Mouse (Mus musculus) natural killer cell, adult 2 months (primary cell): ENCODE results near the gene Sptlc3.

Source experiments
- DNase-seq, 2 experiments: peaks; one replicate each; pipeline ENCODE4 v3.0.0; 2022; ENCODE audit warnings: low spot score in 2 of 2

Sptlc3 gene

DNA sequence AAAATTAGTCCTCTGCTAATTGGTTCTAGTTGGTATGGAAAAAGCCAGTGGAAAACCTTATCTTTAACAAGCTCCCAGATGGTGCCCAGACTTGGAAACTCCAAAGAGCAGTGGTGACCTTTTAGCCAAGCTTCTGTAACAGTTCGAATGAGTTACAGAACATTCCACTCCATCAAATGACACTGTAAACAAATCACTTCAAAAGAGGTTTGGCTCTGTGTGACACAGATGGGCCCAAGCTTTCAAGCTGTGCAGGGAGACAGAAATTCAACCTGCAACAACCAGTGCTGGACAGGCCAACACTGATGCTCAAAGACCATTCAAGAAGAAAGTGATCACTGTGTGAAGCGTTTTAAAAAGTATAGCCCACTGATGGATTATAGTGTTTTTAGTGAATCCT is 144.1 kb downstream of the Sptlc3 start:
- no peak for DNase-seq

DNA sequence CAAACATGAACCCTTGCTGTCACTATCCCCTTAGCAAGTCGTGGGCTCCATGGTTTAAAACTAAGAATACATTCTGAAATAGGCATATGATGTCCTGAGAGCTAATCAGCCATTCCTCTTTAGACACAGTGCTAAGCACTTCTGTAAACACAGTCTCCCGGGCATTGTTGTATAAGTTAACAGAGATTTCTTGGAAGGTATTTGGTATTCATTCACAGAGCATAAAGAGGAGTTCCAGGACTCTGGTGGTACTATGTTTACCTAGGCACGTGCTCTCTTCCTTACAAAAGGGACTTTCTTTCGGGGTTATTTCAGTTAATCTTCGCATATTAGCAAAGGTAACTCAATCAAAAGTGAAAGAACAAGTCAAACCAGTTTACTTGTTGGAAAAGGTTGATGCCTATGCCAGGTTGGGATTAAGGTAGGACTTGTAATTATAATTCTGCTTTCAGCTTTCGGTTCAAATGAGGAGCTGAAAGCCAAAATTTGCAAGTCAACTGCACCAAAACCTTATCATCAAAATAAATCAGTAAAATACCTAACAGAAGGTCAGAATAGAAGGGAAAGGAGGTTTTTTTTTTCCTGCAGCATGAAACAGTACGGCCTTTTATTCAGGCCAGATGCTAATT is 148.2 kb downstream of the Sptlc3 start:
- no peak for DNase-seq

DNA sequence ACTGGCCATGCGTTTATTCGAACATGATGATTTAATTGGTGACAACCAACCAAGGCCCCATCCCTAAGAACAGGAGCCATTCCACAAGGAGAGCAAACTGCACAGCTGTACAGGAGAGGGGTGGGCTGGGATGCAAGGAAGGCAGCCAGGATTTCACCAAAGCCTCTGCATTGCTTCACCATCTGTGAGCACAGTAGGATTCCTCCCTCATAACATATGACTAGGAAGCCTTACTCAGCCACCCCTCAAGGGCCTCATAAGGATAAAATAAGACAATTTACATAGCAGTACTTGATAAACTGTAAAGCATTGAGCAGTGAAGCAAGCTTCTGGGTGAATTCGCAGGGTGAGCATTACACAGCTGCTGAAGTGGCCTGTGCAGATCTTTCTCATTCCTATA is 155.8 kb downstream of the Sptlc3 start:
- DNase-seq: no peak

DNA sequence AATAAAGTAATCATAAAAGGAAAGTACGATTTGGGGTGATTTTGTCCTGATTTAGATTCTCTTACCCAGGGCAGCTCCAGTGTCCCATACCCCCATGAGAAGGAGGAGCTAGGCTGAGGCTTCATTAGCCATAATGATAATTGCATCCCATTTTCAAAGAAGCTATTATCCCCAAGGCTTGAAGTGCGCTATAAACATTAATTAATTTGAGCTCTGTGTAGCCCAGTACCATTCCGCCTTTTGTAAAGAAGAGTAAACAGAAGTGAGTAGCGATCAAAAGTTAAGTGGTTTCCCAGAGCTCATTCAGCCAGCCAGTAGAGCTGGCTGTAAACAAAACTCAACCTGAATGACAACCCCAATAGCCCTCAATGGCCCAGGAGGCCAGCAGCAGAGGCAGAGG is 163.0 kb downstream of the Sptlc3 start:
- DNase-seq: no peak

DNA sequence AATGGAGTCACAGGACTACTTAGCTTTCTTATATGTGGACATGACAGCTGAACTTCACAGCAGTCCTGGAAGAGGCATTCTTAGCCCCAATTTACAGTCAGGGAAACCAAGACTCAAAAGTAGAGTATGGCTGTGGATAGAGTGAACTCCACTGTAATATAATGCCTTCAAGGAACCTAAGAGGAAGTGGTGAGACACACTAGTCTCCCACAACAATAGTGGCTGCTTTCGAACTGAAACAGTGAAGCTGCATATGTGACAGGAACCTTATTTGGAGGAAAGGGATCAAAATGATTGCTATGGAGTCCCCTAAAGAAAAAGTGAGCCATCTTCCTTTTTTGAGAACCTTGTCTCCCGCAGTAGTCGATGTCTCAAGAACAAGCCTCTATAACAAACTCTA is 178.1 kb downstream of the Sptlc3 start:
- DNase-seq: no peak

DNA sequence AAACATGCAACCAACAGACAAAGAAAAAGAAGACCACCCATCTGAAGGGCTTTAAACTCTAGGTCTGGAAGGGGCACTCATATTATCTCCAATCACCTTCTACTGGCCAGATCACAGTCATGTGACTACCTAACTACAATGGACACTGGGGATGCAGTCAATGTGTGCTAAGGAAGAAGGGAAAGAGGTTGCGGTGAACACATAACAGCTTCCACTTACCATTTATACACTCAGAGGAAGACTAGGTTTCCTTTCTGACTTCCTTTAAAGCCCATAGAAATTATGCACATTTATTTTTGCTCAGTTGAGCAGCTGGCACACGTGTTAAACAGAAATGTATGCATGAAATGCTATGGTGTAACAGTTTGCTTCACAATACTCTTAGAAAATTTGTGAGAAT is 178.7 kb downstream of the Sptlc3 start:
- DNase-seq: no peak

DNA sequence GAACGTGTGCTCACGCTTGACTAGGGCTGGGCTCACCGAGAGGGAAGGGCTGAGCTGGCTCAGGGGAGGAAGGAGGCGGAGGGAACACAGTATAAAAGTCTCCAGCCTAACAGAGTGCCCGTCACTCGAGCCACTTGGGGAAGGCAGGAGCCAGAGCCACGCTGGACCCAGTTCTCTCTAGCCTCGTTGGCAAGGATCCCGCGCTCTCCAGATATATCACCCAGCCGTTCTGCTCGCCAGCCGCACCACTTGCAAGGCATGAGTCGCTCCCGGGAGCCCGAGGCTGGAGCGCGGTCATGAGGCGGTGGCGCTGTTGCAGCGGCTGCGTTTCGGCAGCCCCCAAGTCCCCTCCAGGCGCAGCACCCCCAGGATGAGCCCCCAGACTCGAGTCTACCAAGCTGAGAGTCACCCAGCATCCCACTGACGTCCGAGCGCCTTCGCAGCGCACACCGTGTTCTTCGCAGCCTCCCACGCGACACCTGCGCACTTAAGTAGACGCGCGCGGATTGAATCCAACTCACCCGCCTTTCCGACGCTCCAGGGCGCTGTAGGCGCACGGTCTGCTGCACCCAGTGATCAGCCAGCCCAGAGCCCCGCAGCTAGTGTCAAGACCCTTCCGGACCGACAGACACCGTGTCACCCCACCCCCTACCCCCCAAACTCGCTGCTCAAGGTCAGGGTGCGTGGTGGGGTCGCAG is 183.5 kb downstream of the Sptlc3 start:
- no peak for DNase-seq

DNA sequence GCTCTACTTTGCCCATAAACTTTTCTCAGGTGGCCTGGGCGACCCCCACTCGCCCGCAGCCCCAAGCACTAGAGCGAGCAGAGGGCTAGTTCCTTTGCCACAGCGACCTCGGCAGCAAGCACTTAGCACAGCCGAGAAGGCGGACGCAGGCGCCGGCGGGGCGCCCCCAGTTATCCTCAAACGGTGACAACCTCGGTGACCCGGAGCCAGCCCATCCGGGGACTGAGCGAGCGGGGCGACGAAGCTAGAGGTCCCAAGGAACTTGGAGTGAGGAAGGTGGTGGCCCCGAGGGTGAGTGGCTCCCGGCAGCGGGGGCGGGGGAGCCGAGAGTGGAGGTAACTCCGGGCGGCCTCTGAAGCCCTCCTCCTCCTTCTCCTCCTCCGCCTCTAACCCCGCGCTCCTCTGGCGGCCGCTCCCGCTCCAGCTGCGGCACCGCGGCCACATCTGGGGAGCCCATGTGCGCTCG is 184.1 kb downstream of the Sptlc3 start, which contains the start of gene Ism1:
Ism1 (plus strand) TSS at position 370 of the 466 bp plus-strand sequence.
- DNase-seq: no peak

DNA sequence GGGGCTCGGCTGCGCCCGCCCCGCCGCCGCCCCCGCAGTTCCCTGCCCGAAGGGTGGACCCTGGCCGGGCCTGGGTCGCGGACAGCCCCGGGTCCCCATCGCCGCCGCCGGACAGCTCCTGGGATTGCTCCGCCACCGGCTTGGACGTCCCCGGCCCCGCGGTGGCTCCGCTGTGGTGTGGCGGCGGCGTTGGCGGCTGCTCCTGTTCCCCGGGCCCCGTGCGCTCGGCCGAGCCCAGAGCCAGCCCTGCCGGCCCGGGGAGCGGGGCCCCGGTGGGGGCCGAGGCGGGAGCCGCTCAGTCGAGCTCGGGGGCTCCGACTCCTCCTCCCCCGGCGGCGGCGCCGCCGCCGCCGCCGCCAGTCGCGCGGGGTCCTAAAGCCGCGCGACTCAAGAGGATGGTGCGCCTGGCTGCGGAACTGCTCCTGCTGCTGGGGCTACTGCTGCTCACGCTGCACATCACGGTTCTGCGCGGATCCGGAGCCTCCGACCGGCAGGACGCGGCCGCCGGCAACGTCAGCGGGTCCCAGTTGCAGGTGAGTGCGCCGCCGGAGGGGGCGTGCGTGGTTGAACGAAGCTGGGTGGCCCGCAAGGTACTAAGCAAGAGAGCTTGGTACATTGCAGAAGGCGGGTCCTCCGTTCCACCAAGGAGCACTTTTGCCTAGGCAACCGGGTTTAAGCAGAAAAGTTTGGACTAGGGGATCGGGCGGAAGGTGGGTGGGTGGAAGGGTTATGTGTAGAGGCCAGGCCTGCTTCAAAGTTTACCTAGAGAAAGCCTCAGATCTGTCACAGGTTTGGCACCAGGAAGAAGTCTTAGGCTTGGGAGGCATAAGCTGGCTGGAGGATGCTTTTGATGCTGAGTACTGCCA is 184.8 kb downstream of the Sptlc3 start:
- no peak for DNase-seq

DNA sequence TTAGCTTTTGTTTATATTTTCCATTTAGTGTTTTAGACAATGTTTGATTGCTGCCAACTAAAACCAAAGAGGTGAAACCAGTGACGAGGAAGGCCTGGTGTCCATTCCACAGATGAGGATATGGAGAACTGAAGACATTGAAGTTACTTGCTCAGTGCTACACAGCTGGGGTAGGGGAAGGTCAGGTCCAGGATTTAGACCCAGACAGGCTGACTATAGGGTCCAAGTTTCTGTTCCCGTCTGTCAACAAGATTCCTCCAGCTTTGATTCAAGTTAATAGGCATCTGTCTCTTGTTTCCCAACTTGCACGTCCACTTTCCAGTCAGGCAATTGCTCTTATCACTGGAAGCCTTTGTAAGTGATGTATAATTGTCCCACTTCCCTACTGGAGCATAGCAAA is 188.8 kb downstream of the Sptlc3 start:
- DNase-seq: no peak
